Mouse (Mus musculus): Measurements from ENCODE around the gene Zdhhc1.

- TF ChIP-seq TAL1 (IDR thresholded peaks at IDR 0.05; ENCODE audit: low read length) (no peak), GATA1 (IDR thresholded peaks at IDR 0.05; ENCODE audit: low read length) (no peak)
Measured at GRCm38 (mm10) chr8:105442661-105443060, 54.0 kb downstream of the Zdhhc1 start.

Measured in erythroblast, embryonic 14.5 days (primary cell).